Mouse (Mus musculus): ENCODE data around the gene Agap1. TPM values are rescaled to one million over a fixed set of nuclear protein-coding genes. Genes with fewer than 3 reads are reported as not detected.

Gene Agap1
- polyA plus RNA-seq, 1 experiment from 2014 or later, result 49.8 TPM

GRCm38 (mm10) chr1:89598906-89599305, 144.3 kb downstream of the Agap1 start:
- no peak for ATAC-seq (ENCODE audit: low FRiP score, low read depth)
- 76% methylated on average over 5 of the region's 5 CpGs for WGBS

GRCm38 (mm10) chr1:89599983-89600741, 145.6 kb downstream of the Agap1 start:
- Histone ChIP-seq H3K4me3 (no peak overlapping the region), H3K27ac (replicated peaks) (peak overlapping the region; percentile 56), H3K4me1 (replicated peaks) (peaks cover 60% of the 10 kb centered on the region), H3K4me2 (no peak overlapping the region), H3K9me3 (no peaks in the 10 kb centered on the region), H3K9ac (no peak overlapping the region), H3K27me3 (no peaks in the 10 kb centered on the region), H3K36me3 (no peaks in the 10 kb centered on the region)
- WGBS, result 74% methylated on average over 11 of the region's 11 CpGs
- ATAC-seq (ENCODE audit: low FRiP score, low read depth), result no peak

More at GRCm38 (mm10) chr1:89598906-89599305, 144.3 kb downstream of the Agap1 start:
- Histone ChIP-seq H3K4me3 (no peak overlapping the region), H3K4me2 (no peak overlapping the region), H3K4me1 (replicated peaks) (peaks cover 63% of the 10 kb centered on the region), H3K27ac (replicated peaks) (no peak overlapping the region), H3K9me3 (no peaks in the 10 kb centered on the region), H3K36me3 (no peaks in the 10 kb centered on the region), H3K9ac (no peak overlapping the region), H3K27me3 (no peaks in the 10 kb centered on the region)

GRCm38 (mm10) chr1:89601349-89601748, 146.7 kb downstream of the Agap1 start:
- 88% methylated on average over 7 of the region's 7 CpGs for WGBS
- Histone ChIP-seq H3K4me1 (replicated peaks) (peaks cover 60% of the 10 kb centered on the region), H3K36me3 (no peaks in the 10 kb centered on the region), H3K27me3 (no peaks in the 10 kb centered on the region), H3K9me3 (no peaks in the 10 kb centered on the region), H3K4me3 (no peak overlapping the region), H3K9ac (no peak overlapping the region), H3K4me2 (no peak overlapping the region), H3K27ac (replicated peaks) (no peak overlapping the region)
- no peak for ATAC-seq (ENCODE audit: low FRiP score, low read depth)

GRCm38 (mm10) chr1:89602879-89603278, 148.3 kb downstream of the Agap1 start:
- H3K4me1 ChIP-seq (replicated peaks), result peaks cover 74% of the 10 kb centered on the region
- 49% methylated on average over 7 of the region's 7 CpGs for WGBS
- no peak overlapping the region for H3K27ac ChIP-seq (replicated peaks)
- ATAC-seq (ENCODE audit: low FRiP score, low read depth), result no peak
- H3K4me2 ChIP-seq, result no peak overlapping the region
- H3K36me3 ChIP-seq, result no peaks in the 10 kb centered on the region
- H3K27me3 ChIP-seq, result no peaks in the 10 kb centered on the region
- H3K9me3 ChIP-seq, result no peaks in the 10 kb centered on the region
- H3K9ac ChIP-seq, result no peak overlapping the region
- no peak overlapping the region for H3K4me3 ChIP-seq

GRCm38 (mm10) chr1:89606612-89607011, 152.0 kb downstream of the Agap1 start:
- ATAC-seq (ENCODE audit: low FRiP score, low read depth), result peak; percentile 27; the same call in 1 of the 2 replicates
- peak overlapping the region; percentile 42; the same call in 1 of the 2 replicates for H3K27ac ChIP-seq (replicated peaks)
- WGBS, result 29% methylated on average over 5 of the region's 5 CpGs

GRCm38 (mm10) chr1:89608766-89609165, 154.2 kb downstream of the Agap1 start:
- peaks cover 16% of the 10 kb centered on the region; the same call in 1 of the 2 replicates for H3K36me3 ChIP-seq
- no peak overlapping the region for H3K27ac ChIP-seq (replicated peaks)
- no peak overlapping the region for H3K4me2 ChIP-seq
- no peak for ATAC-seq (ENCODE audit: low FRiP score, low read depth)
- H3K9me3 ChIP-seq, result no peaks in the 10 kb centered on the region
- H3K4me1 ChIP-seq (replicated peaks), result peaks cover 26% of the 10 kb centered on the region
- no peaks in the 10 kb centered on the region for H3K27me3 ChIP-seq
- WGBS, result 92% methylated on average over 4 of the region's 4 CpGs
- no peak overlapping the region for H3K4me3 ChIP-seq
- no peak overlapping the region for H3K9ac ChIP-seq

More at GRCm38 (mm10) chr1:89606612-89607011, 152.0 kb downstream of the Agap1 start:
- Histone ChIP-seq H3K36me3 (peaks cover 11% of the 10 kb centered on the region; the same call in 1 of the 2 replicates), H3K9me3 (no peaks in the 10 kb centered on the region), H3K4me1 (replicated peaks) (peaks cover 45% of the 10 kb centered on the region), H3K27me3 (no peaks in the 10 kb centered on the region), H3K4me3 (no peak overlapping the region), H3K9ac (no peak overlapping the region), H3K4me2 (no peak overlapping the region)

- H3K27me3 ChIP-seq, result no peaks in the 10 kb centered on the region
- WGBS, result 92% methylated on average over 5 of the region's 5 CpGs
- H3K9ac ChIP-seq, result no peak overlapping the region
- peaks cover 16% of the 10 kb centered on the region; the same call in 1 of the 2 replicates for H3K36me3 ChIP-seq
- no peak overlapping the region for H3K4me2 ChIP-seq
- ATAC-seq (ENCODE audit: low FRiP score, low read depth), result no peak
- H3K27ac ChIP-seq (replicated peaks), result no peak overlapping the region
- H3K9me3 ChIP-seq, result no peaks in the 10 kb centered on the region
- H3K4me3 ChIP-seq, result no peak overlapping the region
- peaks cover 21% of the 10 kb centered on the region for H3K4me1 ChIP-seq (replicated peaks)
Observed at GRCm38 (mm10) chr1:89609964-89610363, 155.4 kb downstream of the Agap1 start.

GRCm38 (mm10) chr1:89611521-89611920, 156.9 kb downstream of the Agap1 start:
- 81% methylated on average over 6 of the region's 6 CpGs for WGBS
- peaks cover 16% of the 10 kb centered on the region; the same call in 1 of the 2 replicates for H3K36me3 ChIP-seq
- peaks cover 21% of the 10 kb centered on the region for H3K4me1 ChIP-seq (replicated peaks)
- no peak overlapping the region for H3K27ac ChIP-seq (replicated peaks)
- H3K27me3 ChIP-seq, result no peaks in the 10 kb centered on the region
- no peak for ATAC-seq (ENCODE audit: low FRiP score, low read depth)
- no peaks in the 10 kb centered on the region for H3K9me3 ChIP-seq
- H3K9ac ChIP-seq, result no peak overlapping the region
- no peak overlapping the region for H3K4me2 ChIP-seq
- no peak overlapping the region for H3K4me3 ChIP-seq

- H3K9me3 ChIP-seq, result no peaks in the 10 kb centered on the region
- no peak overlapping the region for H3K4me3 ChIP-seq
- peaks cover 16% of the 10 kb centered on the region; the same call in 1 of the 2 replicates for H3K36me3 ChIP-seq
- 72% methylated on average over 5 of the region's 5 CpGs for WGBS
- H3K27ac ChIP-seq (replicated peaks), result no peak overlapping the region
- H3K9ac ChIP-seq, result no peak overlapping the region
- no peak for ATAC-seq (ENCODE audit: low FRiP score, low read depth)
- H3K4me2 ChIP-seq, result no peak overlapping the region
- peaks cover 12% of the 10 kb centered on the region; the same call in 1 of the 2 replicates for H3K4me1 ChIP-seq (replicated peaks)
- no peaks in the 10 kb centered on the region for H3K27me3 ChIP-seq
Observed at GRCm38 (mm10) chr1:89613234-89613870, 158.7 kb downstream of the Agap1 start.

- Histone ChIP-seq H3K9me3 (no peaks in the 10 kb centered on the region), H3K27ac (replicated peaks) (no peak overlapping the region), H3K36me3 (0 out of 2 replicates have a peak, but pooled peaks cover 5% of the 10 kb centered on the region), H3K4me2 (no peak overlapping the region), H3K27me3 (no peaks in the 10 kb centered on the region), H3K4me1 (replicated peaks) (peaks cover 19% of the 10 kb centered on the region; the same call in 1 of the 2 replicates), H3K4me3 (no peak overlapping the region), H3K9ac (no peak overlapping the region)
- WGBS, result 71% methylated on average over 6 of the region's 6 CpGs
- no peak for ATAC-seq (ENCODE audit: low FRiP score, low read depth)
Observed at GRCm38 (mm10) chr1:89616556-89616955, 161.9 kb downstream of the Agap1 start.

GRCm38 (mm10) chr1:89617336-89617735, 162.7 kb downstream of the Agap1 start:
- no peak overlapping the region for H3K9ac ChIP-seq
- peaks cover 23% of the 10 kb centered on the region for H3K4me1 ChIP-seq (replicated peaks)
- no peak for ATAC-seq (ENCODE audit: low FRiP score, low read depth)
- no peak overlapping the region for H3K27ac ChIP-seq (replicated peaks)
- no peaks in the 10 kb centered on the region for H3K9me3 ChIP-seq
- no peak overlapping the region for H3K4me3 ChIP-seq
- H3K27me3 ChIP-seq, result no peaks in the 10 kb centered on the region
- 0 out of 2 replicates have a peak, but pooled peaks cover 1% of the 10 kb centered on the region for H3K36me3 ChIP-seq
- no peak overlapping the region for H3K4me2 ChIP-seq
- 75% methylated on average over 9 of the region's 9 CpGs for WGBS

- H3K9me3 ChIP-seq, result no peaks in the 10 kb centered on the region
- no peak overlapping the region for H3K4me3 ChIP-seq
- no peaks in the 10 kb centered on the region for H3K36me3 ChIP-seq
- H3K4me2 ChIP-seq, result no peak overlapping the region
- no peaks in the 10 kb centered on the region for H3K27me3 ChIP-seq
- no peak for ATAC-seq (ENCODE audit: low FRiP score, low read depth)
- peaks cover 23% of the 10 kb centered on the region for H3K4me1 ChIP-seq (replicated peaks)
- H3K9ac ChIP-seq, result no peak overlapping the region
- H3K27ac ChIP-seq (replicated peaks), result no peak overlapping the region
- 67% methylated on average over 2 of the region's 2 CpGs for WGBS
Observed at GRCm38 (mm10) chr1:89619963-89620362, 165.4 kb downstream of the Agap1 start.

Measured in hindbrain, embryonic 15.5 days (tissue).